Mouse (Mus musculus): ENCODE data around the gene Ddit4.

DNA sequence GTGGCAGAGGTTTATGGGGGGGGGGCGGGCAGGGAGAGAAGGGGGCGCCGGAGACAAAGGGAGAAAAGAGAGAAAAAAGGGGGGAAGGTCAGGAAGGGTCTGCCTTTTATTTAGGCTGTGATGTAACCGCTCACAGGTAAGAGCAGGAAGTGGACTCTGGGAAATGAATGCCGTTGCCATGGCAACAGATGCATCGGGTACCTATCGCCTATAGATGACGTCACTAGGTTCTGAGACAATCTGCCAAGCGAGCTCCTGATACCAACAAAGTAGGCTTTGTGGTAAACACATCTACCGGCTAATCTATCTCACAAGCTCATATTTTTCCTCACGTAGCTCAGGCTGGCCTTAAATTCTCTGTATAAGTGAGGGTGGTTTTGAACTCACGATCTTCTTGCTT is 7.9 kb upstream of the Ddit4 start:
- TF ChIP-seq CTCF (IDR thresholded peaks at IDR 0.05; ENCODE audit: extremely low read depth, insufficient read depth, insufficient read length, insufficient replicate concordance) (no peak), POLR2A (IDR thresholded peaks at IDR 0.05; ENCODE audit: low read depth, low read length) (no peak)

Data from spleen, adult 2 months (tissue).